Mouse (Mus musculus): ENCODE measurements around the gene 4933416C03Rik.

4933416C03Rik gene

GRCm38 (mm10) chr10:116113867-116114474, at the start of gene 4933416C03Rik:
TSS of gene 4933416C03Rik (minus strand) at chr10:116113917.
- no peak for DNase-seq

- DNase-seq, result no peak
Observed at GRCm38 (mm10) chr10:116162338-116162737, 48.6 kb upstream of the 4933416C03Rik start.

GRCm38 (mm10) chr10:116156699-116157098, 43.0 kb upstream of the 4933416C03Rik start:
- DNase-seq, result no peak

GRCm38 (mm10) chr10:116154707-116155106, 41.0 kb upstream of the 4933416C03Rik start:
- DNase-seq, result no peak

- DNase-seq, result no peak
Observed at GRCm38 (mm10) chr10:116146091-116146490, 32.4 kb upstream of the 4933416C03Rik start.

- no peak for DNase-seq
Observed at GRCm38 (mm10) chr10:116143684-116144083, 30.0 kb upstream of the 4933416C03Rik start.

- no peak for DNase-seq
Observed at GRCm38 (mm10) chr10:116140226-116140625, 26.5 kb upstream of the 4933416C03Rik start.

- no peak for DNase-seq
Observed at GRCm38 (mm10) chr10:116135187-116135586, 21.5 kb upstream of the 4933416C03Rik start.

- DNase-seq, result no peak
Observed at GRCm38 (mm10) chr10:116132233-116132632, 18.5 kb upstream of the 4933416C03Rik start.

- DNase-seq, result no peak
Observed at GRCm38 (mm10) chr10:116131223-116131622, 17.5 kb upstream of the 4933416C03Rik start.

GRCm38 (mm10) chr10:116130401-116130800, 16.7 kb upstream of the 4933416C03Rik start:
- no peak for DNase-seq

- DNase-seq, result no peak
Observed at GRCm38 (mm10) chr10:116125364-116125763, 11.6 kb upstream of the 4933416C03Rik start.

- no peak for DNase-seq
Observed at GRCm38 (mm10) chr10:116123808-116124207, 10.1 kb upstream of the 4933416C03Rik start.

GRCm38 (mm10) chr10:116121463-116121862, 7.7 kb upstream of the 4933416C03Rik start:
- DNase-seq, result no peak

- DNase-seq, result no peak
Observed at GRCm38 (mm10) chr10:116117060-116117459, 3.3 kb upstream of the 4933416C03Rik start.

- no peak for DNase-seq
Observed at GRCm38 (mm10) chr10:116115881-116116677, 2.4 kb upstream of the 4933416C03Rik start.

- no peak for DNase-seq
Observed at GRCm38 (mm10) chr10:116112868-116113267, 849 bp downstream of the 4933416C03Rik start.

GRCm38 (mm10) chr10:116108730-116109129, 5.0 kb downstream of the 4933416C03Rik start:
- no peak for DNase-seq

GRCm38 (mm10) chr10:116108176-116108575, 5.5 kb downstream of the 4933416C03Rik start:
- no peak for DNase-seq

GRCm38 (mm10) chr10:116098470-116098869, 15.2 kb downstream of the 4933416C03Rik start:
- DNase-seq, result no peak

- DNase-seq, result no peak
Observed at GRCm38 (mm10) chr10:116096466-116096865, 17.3 kb downstream of the 4933416C03Rik start.

GRCm38 (mm10) chr10:116083965-116084364, 29.8 kb downstream of the 4933416C03Rik start:
- peak; percentile 2 for DNase-seq

GRCm38 (mm10) chr10:116080841-116081240, 32.9 kb downstream of the 4933416C03Rik start:
- DNase-seq, result no peak

GRCm38 (mm10) chr10:116079396-116079795, 34.3 kb downstream of the 4933416C03Rik start:
- no peak for DNase-seq
